Mouse (Mus musculus): Measurements from ENCODE around the gene Ifi35. TPM values are rescaled to one million over a fixed set of nuclear protein-coding genes. Genes with fewer than 3 reads are reported as not detected.
"Not testable (repeated sequence)": the region's sequence is repeated elsewhere in the genome, so short reads cannot be mapped to it uniquely, and the experiment has no call there.

Gene Ifi35
- polyA plus RNA-seq, 1 experiment, result 6.3 TPM

DNA sequence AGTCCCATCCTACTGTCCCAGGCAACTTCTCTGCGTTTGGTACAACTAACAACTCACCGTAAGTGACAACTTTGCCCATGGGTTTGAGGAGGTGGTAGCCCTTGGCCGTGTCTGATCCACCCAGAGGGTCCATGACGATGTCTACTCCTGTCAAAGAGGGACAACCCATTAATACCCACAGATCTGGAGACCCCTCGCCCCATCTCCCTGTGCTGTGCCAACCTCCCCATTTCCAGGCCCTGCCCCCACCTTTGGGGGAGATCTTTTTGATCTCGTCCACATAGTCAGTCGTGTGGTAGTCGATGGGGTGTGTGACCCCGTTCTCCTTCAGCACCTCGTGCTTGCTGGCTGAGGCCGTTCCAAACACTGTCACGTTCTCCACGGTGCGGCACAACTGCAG lies 13.9 kb downstream of the Ifi35 start:
- no peak for DNase-seq
- no peak overlapping the region for H3K27ac ChIP-seq (ENCODE audit: insufficient read depth, low read length)
- WGBS, result 56% methylated on average over 14 of the region's 14 CpGs
- no peaks in the 10 kb centered on the region for H3K27me3 ChIP-seq (ENCODE audit: control insufficient read depth, insufficient read depth, low read length)
- TF ChIP-seq CTCF (IDR thresholded peaks at IDR 0.05; ENCODE audit: borderline replicate concordance, insufficient read depth, low read depth, low read length) (no peak), POLR2A (IDR thresholded peaks at IDR 0.05; ENCODE audit: borderline replicate concordance, insufficient read depth, low read length) (no peak)
- no peaks in the 10 kb centered on the region for H3K4me1 ChIP-seq (ENCODE audit: control insufficient read depth, insufficient read depth, low read length)
- no peak overlapping the region for H3K4me3 ChIP-seq (replicated peaks; ENCODE audit: insufficient read depth, low read depth, low read length)

DNA sequence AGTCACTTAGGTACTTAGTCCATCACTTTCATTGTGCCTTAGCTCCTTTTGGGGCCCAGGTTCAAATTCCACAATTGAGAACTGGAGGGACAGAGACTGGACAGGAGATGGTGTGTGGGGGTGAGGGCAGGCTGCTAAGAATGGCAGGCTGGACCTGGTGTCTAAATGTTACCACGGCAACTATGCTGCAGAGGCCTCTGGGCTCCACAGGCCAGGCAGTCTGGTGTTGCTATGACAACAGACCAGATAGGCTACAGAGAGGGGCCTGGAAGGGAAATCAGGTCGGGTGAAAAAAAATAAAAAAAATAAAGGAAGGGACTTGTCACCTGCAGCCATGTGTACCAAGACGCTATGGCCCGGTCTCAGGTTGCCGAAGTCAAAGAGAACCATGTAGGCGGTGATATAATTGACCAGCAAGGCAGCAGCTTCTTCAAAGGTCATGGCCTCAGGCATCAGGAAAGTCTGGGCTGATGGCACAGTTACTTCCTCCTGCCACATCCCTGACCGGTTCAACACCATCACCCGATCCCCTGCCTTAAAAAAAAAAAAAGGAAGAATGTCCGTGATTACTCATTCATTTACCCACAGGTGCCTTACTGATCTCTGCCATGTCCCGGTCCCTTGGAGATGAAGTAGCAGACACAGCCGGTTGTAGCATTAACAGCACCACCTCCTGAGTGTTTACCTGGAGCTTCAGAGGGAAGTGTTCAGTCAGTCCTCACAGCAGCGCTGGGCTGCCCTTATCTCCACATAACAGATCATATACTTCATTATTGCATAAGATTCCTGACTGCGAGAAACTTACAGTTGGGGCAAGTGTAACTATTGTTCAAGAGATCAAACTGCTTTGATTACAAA lies 14.6 kb downstream of the Ifi35 start:
- no peak overlapping the region for H3K4me3 ChIP-seq (replicated peaks; ENCODE audit: insufficient read depth, low read depth, low read length)
- TF ChIP-seq POLR2A (IDR thresholded peaks at IDR 0.05; ENCODE audit: borderline replicate concordance, insufficient read depth, low read length) (no peak), CTCF (IDR thresholded peaks at IDR 0.05; ENCODE audit: borderline replicate concordance, insufficient read depth, low read depth, low read length) (no peak)
- no peak overlapping the region for H3K27ac ChIP-seq (ENCODE audit: insufficient read depth, low read length)
- no peaks in the 10 kb centered on the region for H3K27me3 ChIP-seq (ENCODE audit: control insufficient read depth, insufficient read depth, low read length)
- H3K4me1 ChIP-seq (ENCODE audit: control insufficient read depth, insufficient read depth, low read length), result no peaks in the 10 kb centered on the region
- DNase-seq, result no peak
- WGBS, result 46% methylated on average over 13 of the region's 13 CpGs

DNA sequence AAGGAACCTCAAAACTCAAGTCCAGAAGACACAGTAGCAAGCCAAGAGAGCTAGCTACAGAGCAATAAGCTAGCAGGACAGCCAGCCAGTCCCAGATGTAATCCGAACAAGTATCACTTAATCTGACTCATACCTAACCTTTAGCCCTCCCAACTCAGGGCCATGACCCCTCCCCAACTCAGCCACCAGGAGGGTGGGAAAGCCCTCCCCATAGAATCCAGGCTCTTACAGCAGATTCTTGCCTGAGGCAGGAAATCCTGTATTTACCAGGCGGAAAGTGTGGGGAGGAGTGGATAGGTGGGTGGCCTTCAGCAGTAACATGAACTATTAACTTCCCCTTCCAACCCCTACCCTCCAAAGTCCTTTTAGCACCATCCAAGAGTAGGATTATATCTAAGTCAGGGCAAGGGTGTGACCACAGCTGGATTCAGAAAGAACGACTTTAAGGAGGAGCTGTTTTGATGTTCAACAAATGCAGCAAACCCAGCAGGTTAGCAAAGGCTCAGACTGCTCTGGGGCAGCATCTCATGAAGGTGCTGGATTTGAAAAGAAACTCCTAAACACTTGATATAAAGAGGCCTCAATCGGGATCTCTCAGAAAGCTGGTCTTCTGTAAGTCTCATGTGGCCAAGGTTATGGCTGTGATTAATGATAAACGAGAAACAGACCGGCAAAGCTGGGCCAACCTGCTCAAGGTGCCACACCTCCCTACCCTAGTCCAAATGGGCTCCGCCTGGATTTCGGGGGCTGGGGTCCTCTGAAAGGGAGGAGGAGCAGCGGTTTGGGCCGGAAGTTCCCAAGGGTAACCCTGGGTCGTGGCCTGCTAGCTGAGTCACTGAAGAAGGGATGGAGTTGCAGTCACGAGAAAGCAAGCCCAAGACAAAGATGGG lies 16.2 kb downstream of the Ifi35 start, which contains the start of gene Rnd2:
Gene Rnd2 (plus strand): TSS at position 789 of the 890 bp plus-strand sequence.
- TF ChIP-seq POLR2A (IDR thresholded peaks at IDR 0.05; ENCODE audit: borderline replicate concordance, insufficient read depth, low read length) (no peak), CTCF (IDR thresholded peaks at IDR 0.05; ENCODE audit: borderline replicate concordance, insufficient read depth, low read depth, low read length) (no peak)
- Histone ChIP-seq H3K4me3 (replicated peaks; ENCODE audit: insufficient read depth, low read depth, low read length) (peak within 1 kb of the TSS; percentile 71), H3K27ac (ENCODE audit: insufficient read depth, low read length) (0 out of 2 replicates have a peak within 1 kb of the TSS, but pooled peaks have one; percentile 24), H3K27me3 (ENCODE audit: control insufficient read depth, insufficient read depth, low read length) (no peaks in the 10 kb centered on the region), H3K4me1 (ENCODE audit: control insufficient read depth, insufficient read depth, low read length) (no peaks in the 10 kb centered on the region)
- no peak for DNase-seq
- 33% methylated on average over 12 of the region's 12 CpGs for WGBS

DNA sequence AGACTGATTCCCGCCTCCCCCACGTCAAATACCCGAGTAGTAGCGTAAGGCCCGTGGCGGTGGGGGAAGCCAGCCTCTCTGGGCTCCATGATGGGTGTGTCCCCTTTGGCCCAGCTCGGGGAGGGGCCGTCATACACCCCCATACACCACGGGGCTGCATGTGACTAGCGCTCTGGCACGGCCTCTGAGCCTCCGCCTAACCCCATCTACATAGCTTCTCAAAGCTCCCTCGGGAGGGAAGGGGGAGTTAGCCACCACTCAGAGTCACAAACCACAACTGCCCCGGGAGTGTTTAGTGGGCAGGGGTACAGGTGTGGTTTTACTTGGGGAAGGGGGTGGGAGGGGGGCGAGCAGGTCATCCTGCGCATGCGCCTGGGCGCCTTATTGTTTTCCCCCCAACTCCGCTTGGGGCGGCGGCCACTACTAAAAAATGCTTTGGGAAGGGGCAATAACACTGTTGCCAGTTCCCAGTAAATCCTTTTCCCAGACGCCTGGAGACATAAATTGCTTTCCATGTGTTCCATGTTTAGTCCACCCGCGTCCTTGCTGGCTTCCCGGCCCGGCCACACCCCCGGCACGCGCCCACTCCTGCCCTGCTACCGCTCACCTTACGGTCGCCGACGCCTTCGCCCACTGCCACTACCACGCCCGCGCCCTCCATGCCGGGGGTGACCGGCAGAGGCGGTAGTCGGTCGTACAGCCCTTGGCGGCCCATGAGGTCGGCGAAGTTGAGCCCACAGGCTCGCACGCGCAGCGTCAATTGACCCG lies 17.1 kb downstream of the Ifi35 start:
- H3K4me3 ChIP-seq (replicated peaks; ENCODE audit: insufficient read depth, low read depth, low read length), result peak overlapping the region; percentile 71
- DNase-seq, result peak in 1 of 2 experiments; percentile 33
- TF ChIP-seq CTCF (IDR thresholded peaks at IDR 0.05; ENCODE audit: borderline replicate concordance, insufficient read depth, low read depth, low read length), result no peak
- no peak for TF ChIP-seq POLR2A (IDR thresholded peaks at IDR 0.05; ENCODE audit: borderline replicate concordance, insufficient read depth, low read length)
- H3K4me1 ChIP-seq (ENCODE audit: control insufficient read depth, insufficient read depth, low read length), result no peaks in the 10 kb centered on the region
- 0 out of 2 replicates have a peak overlapping the region, but pooled peaks have one; percentile 24 for H3K27ac ChIP-seq (ENCODE audit: insufficient read depth, low read length)
- 3% methylated on average over 51 of the region's 51 CpGs for WGBS
- no peaks in the 10 kb centered on the region for H3K27me3 ChIP-seq (ENCODE audit: control insufficient read depth, insufficient read depth, low read length)

DNA sequence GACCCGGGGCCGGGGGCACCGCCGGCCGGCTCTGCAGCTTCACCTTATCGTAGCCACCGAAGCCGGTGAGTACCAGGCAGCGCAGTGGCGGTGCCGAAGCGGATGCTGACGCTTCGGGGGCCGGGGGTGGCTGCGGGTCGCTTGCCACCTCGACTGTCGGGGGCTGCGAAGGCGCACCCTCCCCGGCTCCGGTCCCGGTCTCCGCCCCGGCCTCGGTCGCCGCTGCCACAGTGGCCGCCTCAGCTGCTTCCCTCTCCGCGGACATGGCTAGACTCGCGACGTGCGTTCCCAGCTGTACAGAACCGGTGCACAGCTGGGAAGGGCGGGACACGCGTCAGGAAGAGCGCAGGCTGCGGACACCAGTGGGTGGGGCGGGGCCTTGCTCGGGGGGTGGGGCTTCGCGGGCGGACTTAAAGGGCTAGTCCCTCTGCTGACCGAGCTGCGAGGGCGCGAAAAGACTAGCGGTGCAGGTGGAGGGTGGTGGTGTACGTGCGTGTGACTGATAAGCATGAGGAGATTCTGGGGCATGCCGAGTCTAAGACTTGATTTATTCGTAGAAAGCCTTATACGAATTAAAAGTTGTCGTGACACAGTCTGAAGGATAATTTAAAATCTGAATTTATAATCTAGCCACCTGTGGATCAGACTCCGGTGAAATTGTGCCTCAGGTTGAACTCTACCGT lies 17.8 kb downstream of the Ifi35 start, which contains the start of gene Vat1:
Gene Vat1 (minus strand): TSS at position 362 of the 683 bp plus-strand sequence.
- TF ChIP-seq POLR2A (IDR thresholded peaks at IDR 0.05; ENCODE audit: borderline replicate concordance, insufficient read depth, low read length), result no peak
- TF ChIP-seq CTCF (IDR thresholded peaks at IDR 0.05; ENCODE audit: borderline replicate concordance, insufficient read depth, low read depth, low read length), result no peak
- peak; percentile 60 to 66 for DNase-seq
- H3K4me3 ChIP-seq (replicated peaks; ENCODE audit: insufficient read depth, low read depth, low read length), result peak within 1 kb of the TSS; percentile 71
- WGBS, result 1% methylated on average over 60 of the region's 60 CpGs
- H3K4me1 ChIP-seq (ENCODE audit: control insufficient read depth, insufficient read depth, low read length), result no peaks in the 10 kb centered on the region
- no peak within 1 kb of the TSS for H3K27ac ChIP-seq (ENCODE audit: insufficient read depth, low read length)
- H3K27me3 ChIP-seq (ENCODE audit: control insufficient read depth, insufficient read depth, low read length), result no peaks in the 10 kb centered on the region

DNA sequence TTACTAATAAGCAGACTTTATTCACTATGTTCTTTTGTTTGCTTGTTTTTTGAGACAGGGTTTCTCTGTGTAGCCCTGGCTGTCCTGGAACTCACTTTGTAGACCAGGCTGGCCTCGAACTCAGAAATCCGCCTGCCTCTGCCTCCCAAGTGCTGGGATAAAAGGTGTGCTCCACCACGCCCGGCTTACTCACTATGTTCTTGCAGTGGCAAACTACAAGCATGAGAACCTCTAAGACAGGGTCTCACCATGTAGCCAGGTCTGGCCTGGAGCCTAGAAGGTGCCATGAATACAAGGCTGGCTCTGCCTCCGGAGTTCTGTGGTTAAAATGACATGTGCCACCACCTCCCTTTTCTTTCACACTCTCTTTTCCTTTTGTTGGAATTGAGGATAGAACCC lies 18.3 kb downstream of the Ifi35 start:
- not testable (repeated sequence) for H3K27me3 ChIP-seq (ENCODE audit: control insufficient read depth, insufficient read depth, low read length); H3K4me1 ChIP-seq (ENCODE audit: control insufficient read depth, insufficient read depth, low read length); H3K4me3 ChIP-seq (replicated peaks; ENCODE audit: insufficient read depth, low read depth, low read length); DNase-seq; H3K27ac ChIP-seq (ENCODE audit: insufficient read depth, low read length)
- 44% methylated on average over 5 of the region's 5 CpGs for WGBS

Measured in cerebellum, adult 2 months (tissue).